Mouse (Mus musculus): ENCODE measurements around the gene Asl.

GRCm38 (mm10) chr5:130078834-130079156 lies 49.7 kb upstream of the Asl start:
- no peak for TF ChIP-seq CTCF (IDR thresholded peaks at IDR 0.05; ENCODE audit: control insufficient read depth, insufficient read depth, insufficient replicate concordance, low read depth, low read length)
- TF ChIP-seq POLR2A (IDR thresholded peaks at IDR 0.05; ENCODE audit: control insufficient read depth, low read depth, low read length) = no peak
